Mouse (Mus musculus): Measurements from ENCODE around the gene Entpd1. TPM values are rescaled to one million over a fixed set of nuclear protein-coding genes. Genes with fewer than 3 reads are reported as not detected.

The Entpd1 gene
- polyA plus RNA-seq, 1 experiment from 2014 or later = 3.7 TPM

DNA sequence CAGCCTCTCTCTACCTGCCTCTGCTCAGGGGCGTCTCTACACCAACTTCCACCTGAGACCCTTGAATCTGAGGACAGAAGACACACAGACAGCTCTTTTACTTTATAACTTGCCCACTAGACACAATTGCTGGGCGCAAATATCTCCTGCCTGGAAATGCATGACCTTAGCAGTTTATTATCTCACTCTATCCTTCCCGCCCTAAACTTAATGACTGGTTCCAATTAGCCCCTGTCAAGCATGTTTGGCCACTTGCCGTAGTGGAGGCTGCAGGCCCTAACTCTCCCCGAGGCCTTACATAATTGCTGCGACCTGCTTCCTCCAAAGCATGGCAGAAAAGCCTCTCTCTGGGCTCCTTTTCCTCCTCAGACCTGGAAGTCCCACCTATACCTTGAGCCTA is 34.2 kb downstream of the Entpd1 start:
- no peak overlapping the region for H3K9ac ChIP-seq (ENCODE audit: low read length)
- peak; percentile 23 for DNase-seq (ENCODE audit: low spot score)
- H3K9me3 ChIP-seq (ENCODE audit: control insufficient read depth, low read length) = no peaks in the 10 kb centered on the region
- no peak overlapping the region for H3K4me2 ChIP-seq (ENCODE audit: low read depth, severe bottlenecking)
- H3K4me3 ChIP-seq (ENCODE audit: low read depth, low read length) = no peak overlapping the region
- no peaks in the 10 kb centered on the region for H3K27me3 ChIP-seq (ENCODE audit: control insufficient read depth, insufficient read depth, low read length)
- no peak overlapping the region for H3K27ac ChIP-seq (replicated peaks; ENCODE audit: low read depth, low read length)
- 20% methylated on average over 6 of the region's 6 CpGs for WGBS
- no peak for ATAC-seq (ENCODE audit: insufficient number of reproducible peaks, low FRiP score, low TSS enrichment, low read depth)
- no peaks in the 10 kb centered on the region for H3K36me3 ChIP-seq (ENCODE audit: control insufficient read depth, insufficient read depth, low read length)
- no peaks in the 10 kb centered on the region for H3K4me1 ChIP-seq (ENCODE audit: control insufficient read depth, insufficient read depth, low read length)

DNA sequence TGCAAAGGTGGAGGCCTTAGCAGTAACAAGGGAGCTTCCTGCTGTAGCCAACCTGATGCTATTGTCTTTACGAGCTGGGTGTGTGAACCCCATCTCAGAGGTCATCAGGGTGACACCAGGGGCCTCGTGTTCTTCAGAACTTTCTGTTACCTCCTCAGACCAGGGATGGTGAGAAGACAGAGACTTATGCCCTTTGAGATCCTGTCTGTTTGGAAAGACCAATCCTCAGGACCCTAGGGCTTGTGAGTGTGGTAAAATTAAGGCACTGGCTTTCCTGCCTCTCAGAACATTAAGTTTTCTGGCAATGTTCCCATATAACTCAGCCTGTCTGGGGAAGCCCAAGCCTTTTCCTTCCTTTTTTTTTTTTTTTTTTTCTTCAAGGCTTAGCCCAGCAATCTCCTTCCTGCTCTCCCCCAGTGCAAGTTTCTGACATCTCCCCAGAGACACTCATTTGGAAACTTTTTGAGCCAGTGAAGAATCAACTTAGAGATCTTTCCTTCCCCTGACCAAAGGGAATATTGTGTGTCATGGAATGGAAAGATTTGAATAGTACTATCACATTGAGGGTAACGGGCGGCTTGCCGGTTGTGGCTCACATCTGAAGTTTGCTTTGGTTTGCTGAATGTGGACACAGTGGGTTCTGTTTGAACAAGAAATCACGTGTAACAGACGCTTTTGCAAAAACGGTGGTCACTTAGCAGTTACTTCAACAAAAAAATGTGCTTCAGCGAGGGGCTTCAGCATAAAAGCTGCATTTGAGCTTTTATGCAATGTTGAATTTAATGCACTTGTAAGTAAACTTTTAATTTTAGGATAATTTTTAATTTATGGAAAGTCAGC is 35.4 kb downstream of the Entpd1 start:
- Histone ChIP-seq H3K27me3 (ENCODE audit: control insufficient read depth, insufficient read depth, low read length) (no peaks in the 10 kb centered on the region), H3K4me2 (ENCODE audit: low read depth, severe bottlenecking) (no peak overlapping the region), H3K4me1 (ENCODE audit: control insufficient read depth, insufficient read depth, low read length) (no peaks in the 10 kb centered on the region), H3K27ac (replicated peaks; ENCODE audit: low read depth, low read length) (no peak overlapping the region), H3K9me3 (ENCODE audit: control insufficient read depth, low read length) (no peaks in the 10 kb centered on the region), H3K4me3 (ENCODE audit: low read depth, low read length) (no peak overlapping the region), H3K9ac (ENCODE audit: low read length) (no peak overlapping the region), H3K36me3 (ENCODE audit: control insufficient read depth, insufficient read depth, low read length) (no peaks in the 10 kb centered on the region)
- WGBS = 75% methylated on average over 9 of the region's 9 CpGs
- DNase-seq (ENCODE audit: low spot score) = no peak
- ATAC-seq (ENCODE audit: insufficient number of reproducible peaks, low FRiP score, low TSS enrichment, low read depth) = no peak

DNA sequence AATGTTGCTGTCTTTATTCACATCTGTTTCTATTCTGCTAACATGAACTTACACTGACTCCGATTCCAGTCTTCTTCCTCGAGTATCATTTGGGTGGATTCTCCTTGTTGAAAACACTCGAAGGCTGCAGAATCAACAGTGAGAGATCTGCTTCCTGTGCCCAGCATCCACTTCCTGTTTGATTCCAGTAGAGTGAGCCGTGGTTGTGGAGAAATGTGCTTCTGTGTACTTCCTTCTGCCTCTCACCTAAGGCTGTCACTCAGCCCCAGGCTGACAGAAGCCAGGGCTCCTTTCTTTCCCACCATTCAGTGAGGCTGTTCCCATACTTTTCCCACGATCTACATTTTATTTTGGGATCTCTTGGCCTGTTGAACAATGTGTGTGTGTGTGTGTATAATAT is 37.9 kb downstream of the Entpd1 start:
- Histone ChIP-seq H3K4me1 (ENCODE audit: control insufficient read depth, insufficient read depth, low read length) (no peaks in the 10 kb centered on the region), H3K27me3 (ENCODE audit: control insufficient read depth, insufficient read depth, low read length) (no peaks in the 10 kb centered on the region), H3K9ac (ENCODE audit: low read length) (no peak overlapping the region), H3K4me2 (ENCODE audit: low read depth, severe bottlenecking) (no peak overlapping the region), H3K9me3 (ENCODE audit: control insufficient read depth, low read length) (no peaks in the 10 kb centered on the region), H3K36me3 (ENCODE audit: control insufficient read depth, insufficient read depth, low read length) (no peaks in the 10 kb centered on the region), H3K4me3 (ENCODE audit: low read depth, low read length) (no peak overlapping the region), H3K27ac (replicated peaks; ENCODE audit: low read depth, low read length) (no peak overlapping the region)
- ATAC-seq (ENCODE audit: insufficient number of reproducible peaks, low FRiP score, low TSS enrichment, low read depth) = no peak
- no peak for DNase-seq (ENCODE audit: low spot score)
- 69% methylated on average over 5 of the region's 5 CpGs for WGBS

DNA sequence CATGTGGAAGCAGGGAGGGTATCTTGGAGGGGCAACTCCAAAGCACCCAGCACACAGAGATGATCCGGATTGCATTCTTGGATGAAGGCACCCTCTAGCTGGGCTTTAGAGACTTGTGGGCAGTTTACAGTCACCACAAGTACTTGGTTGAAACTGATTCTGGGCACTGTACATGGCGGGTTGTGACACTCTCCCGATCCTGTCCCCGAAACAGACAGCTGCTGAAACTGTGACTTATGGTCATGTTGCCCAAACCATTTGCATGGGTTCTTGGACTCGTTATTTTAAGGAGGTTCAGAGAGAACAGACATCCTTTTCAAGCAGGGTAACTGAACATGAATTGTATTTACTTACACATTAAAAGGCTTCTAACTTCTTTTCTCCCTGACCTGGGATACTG is 44.0 kb downstream of the Entpd1 start:
- WGBS = 84% methylated on average over 5 of the region's 5 CpGs
- Histone ChIP-seq H3K4me3 (ENCODE audit: low read depth, low read length) (no peak overlapping the region), H3K9me3 (ENCODE audit: control insufficient read depth, low read length) (no peaks in the 10 kb centered on the region), H3K4me1 (ENCODE audit: control insufficient read depth, insufficient read depth, low read length) (no peaks in the 10 kb centered on the region), H3K27me3 (ENCODE audit: control insufficient read depth, insufficient read depth, low read length) (no peaks in the 10 kb centered on the region), H3K9ac (ENCODE audit: low read length) (no peak overlapping the region), H3K27ac (replicated peaks; ENCODE audit: low read depth, low read length) (no peak overlapping the region), H3K36me3 (ENCODE audit: control insufficient read depth, insufficient read depth, low read length) (no peaks in the 10 kb centered on the region), H3K4me2 (ENCODE audit: low read depth, severe bottlenecking) (no peak overlapping the region)
- ATAC-seq (ENCODE audit: insufficient number of reproducible peaks, low FRiP score, low TSS enrichment, low read depth) (no peak), DNase-seq (ENCODE audit: low spot score) (no peak)

DNA sequence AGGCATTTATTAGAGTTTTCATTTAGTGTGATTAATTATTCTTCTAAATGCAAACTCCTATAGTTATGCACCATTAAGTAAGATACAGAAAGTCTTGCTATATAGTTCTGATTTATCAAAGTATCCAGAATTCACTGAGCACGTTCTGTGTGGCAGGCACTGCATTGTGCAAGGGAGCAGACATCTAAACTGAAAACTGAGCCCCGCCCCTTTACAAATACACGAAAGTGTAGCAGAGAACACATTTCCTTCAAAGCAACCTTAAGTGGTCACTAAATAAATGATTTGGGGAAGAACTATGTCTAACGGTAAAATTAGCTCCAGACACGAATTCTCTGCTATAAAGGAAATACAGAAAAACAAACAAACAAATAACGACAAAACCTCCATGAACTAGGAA is 46.1 kb downstream of the Entpd1 start:
- 74% methylated on average over 6 of the region's 6 CpGs for WGBS

DNA sequence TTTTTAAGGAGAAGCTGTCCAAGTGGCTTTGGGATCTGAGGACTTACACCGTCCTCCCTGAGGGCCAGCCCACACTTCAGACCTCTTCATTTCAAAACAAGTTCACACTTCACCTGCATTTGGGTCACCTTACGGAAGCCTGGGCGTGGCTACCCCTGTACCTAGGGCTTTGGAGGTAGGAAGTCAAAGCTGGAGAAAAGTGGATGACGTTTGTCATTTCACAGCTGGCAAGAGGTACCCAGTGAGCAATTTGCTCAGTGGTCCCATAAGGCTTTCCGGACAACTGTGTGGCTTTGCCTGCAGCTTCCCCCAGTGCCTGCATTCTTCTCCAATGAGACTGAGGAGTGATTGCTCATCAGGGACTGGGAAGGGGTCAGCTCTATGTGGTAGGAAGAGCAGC is 46.8 kb downstream of the Entpd1 start:
- Histone ChIP-seq H3K4me3 (ENCODE audit: low read depth, low read length) (no peak overlapping the region), H3K9me3 (ENCODE audit: control insufficient read depth, low read length) (no peaks in the 10 kb centered on the region), H3K27me3 (ENCODE audit: control insufficient read depth, insufficient read depth, low read length) (no peaks in the 10 kb centered on the region), H3K9ac (ENCODE audit: low read length) (no peak overlapping the region), H3K27ac (replicated peaks; ENCODE audit: low read depth, low read length) (no peak overlapping the region), H3K4me2 (ENCODE audit: low read depth, severe bottlenecking) (no peak overlapping the region), H3K36me3 (ENCODE audit: control insufficient read depth, insufficient read depth, low read length) (no peaks in the 10 kb centered on the region), H3K4me1 (ENCODE audit: control insufficient read depth, insufficient read depth, low read length) (0 out of 2 replicates have a peak, but pooled peaks cover 7% of the 10 kb centered on the region)
- ATAC-seq (ENCODE audit: insufficient number of reproducible peaks, low FRiP score, low TSS enrichment, low read depth) (no peak), DNase-seq (ENCODE audit: low spot score) (peak; percentile 23)
- 40% methylated on average over 5 of the region's 5 CpGs for WGBS

More for the DNA sequence above, 46.1 kb downstream of the Entpd1 start:
- Histone ChIP-seq H3K9ac (ENCODE audit: low read length) (no peak overlapping the region), H3K4me3 (ENCODE audit: low read depth, low read length) (no peak overlapping the region), H3K4me1 (ENCODE audit: control insufficient read depth, insufficient read depth, low read length) (0 out of 2 replicates have a peak, but pooled peaks cover 2% of the 10 kb centered on the region), H3K9me3 (ENCODE audit: control insufficient read depth, low read length) (no peaks in the 10 kb centered on the region), H3K27me3 (ENCODE audit: control insufficient read depth, insufficient read depth, low read length) (no peaks in the 10 kb centered on the region), H3K27ac (replicated peaks; ENCODE audit: low read depth, low read length) (no peak overlapping the region), H3K4me2 (ENCODE audit: low read depth, severe bottlenecking) (no peak overlapping the region), H3K36me3 (ENCODE audit: control insufficient read depth, insufficient read depth, low read length) (no peaks in the 10 kb centered on the region)
- ATAC-seq (ENCODE audit: insufficient number of reproducible peaks, low FRiP score, low TSS enrichment, low read depth) (no peak), DNase-seq (ENCODE audit: low spot score) (no peak)

DNA sequence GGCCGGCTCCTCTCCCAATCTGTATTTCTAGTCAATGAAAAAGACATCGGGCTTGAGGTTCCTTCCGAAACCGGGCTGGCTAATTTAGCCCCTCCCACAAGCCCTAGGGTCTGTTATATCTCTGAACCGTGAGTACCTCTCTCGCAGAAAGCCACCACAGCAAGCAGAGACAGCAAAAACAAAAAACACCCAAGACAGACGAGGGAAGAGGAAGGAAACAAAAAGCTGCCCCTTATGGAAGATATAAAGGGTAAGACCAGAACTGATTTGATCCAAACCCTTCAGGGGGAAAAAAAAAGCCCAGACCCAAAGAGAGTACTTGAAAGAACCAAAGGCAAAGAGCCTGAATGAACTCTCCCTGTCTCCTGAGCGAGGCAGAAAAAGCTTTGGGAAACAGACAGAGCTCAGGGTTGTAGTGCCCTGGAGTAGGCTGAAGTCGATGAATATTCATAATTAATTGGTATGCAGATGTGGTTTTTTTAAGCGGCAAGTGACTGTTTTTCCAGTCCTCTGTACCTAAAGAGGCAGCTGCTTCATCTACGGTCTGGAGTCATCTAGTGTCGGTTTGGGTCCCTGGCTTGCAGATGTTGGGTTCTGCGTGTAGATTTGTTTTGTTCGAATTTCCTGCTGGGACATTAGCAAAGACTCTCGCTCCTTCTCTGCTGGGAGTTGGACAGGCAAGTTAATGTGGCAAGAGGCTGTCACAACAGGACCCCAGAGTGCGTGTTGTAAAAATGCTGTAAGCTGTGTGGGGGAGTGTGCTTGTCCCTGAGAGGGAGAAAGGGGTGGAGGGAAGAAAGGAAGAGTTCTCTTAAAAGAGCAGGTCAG is 47.7 kb downstream of the Entpd1 start:
- Histone ChIP-seq H3K36me3 (ENCODE audit: control insufficient read depth, insufficient read depth, low read length) (no peaks in the 10 kb centered on the region), H3K4me1 (ENCODE audit: control insufficient read depth, insufficient read depth, low read length) (0 out of 2 replicates have a peak, but pooled peaks cover 7% of the 10 kb centered on the region), H3K4me2 (ENCODE audit: low read depth, severe bottlenecking) (peak overlapping the region; percentile 65), H3K9me3 (ENCODE audit: control insufficient read depth, low read length) (no peaks in the 10 kb centered on the region), H3K27ac (replicated peaks; ENCODE audit: low read depth, low read length) (no peak overlapping the region), H3K9ac (ENCODE audit: low read length) (peak overlapping the region; percentile 13), H3K27me3 (ENCODE audit: control insufficient read depth, insufficient read depth, low read length) (no peaks in the 10 kb centered on the region), H3K4me3 (ENCODE audit: low read depth, low read length) (peak overlapping the region; percentile 21)
- WGBS = 2% methylated on average over 16 of the region's 16 CpGs
- ATAC-seq (ENCODE audit: insufficient number of reproducible peaks, low FRiP score, low TSS enrichment, low read depth) (no peak), DNase-seq (ENCODE audit: low spot score) (peak; percentile 55)

DNA sequence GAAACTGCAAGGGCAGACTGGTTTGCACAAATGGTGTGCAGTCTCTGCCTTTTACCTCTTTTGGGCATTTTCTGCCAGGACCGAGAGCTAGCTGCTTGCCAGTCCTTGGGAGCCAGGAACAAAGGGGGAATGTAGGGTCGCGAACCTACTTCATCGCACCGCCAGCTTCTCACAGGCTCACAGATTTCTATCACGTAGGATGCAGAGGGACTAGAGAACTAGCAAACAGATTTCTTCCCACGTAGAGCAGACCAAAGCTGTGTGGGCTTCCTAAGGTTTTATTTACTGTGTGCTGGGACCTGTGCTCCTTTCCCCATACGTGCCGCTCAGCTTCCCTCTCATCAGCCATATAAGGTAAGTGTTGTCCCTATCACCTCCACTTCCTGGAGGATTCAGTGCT is 48.3 kb downstream of the Entpd1 start:
- Histone ChIP-seq H3K27me3 (ENCODE audit: control insufficient read depth, insufficient read depth, low read length) (no peaks in the 10 kb centered on the region), H3K4me2 (ENCODE audit: low read depth, severe bottlenecking) (peak overlapping the region; percentile 65), H3K4me1 (ENCODE audit: control insufficient read depth, insufficient read depth, low read length) (0 out of 2 replicates have a peak, but pooled peaks cover 7% of the 10 kb centered on the region), H3K4me3 (ENCODE audit: low read depth, low read length) (peak overlapping the region; percentile 21), H3K27ac (replicated peaks; ENCODE audit: low read depth, low read length) (no peak overlapping the region), H3K9me3 (ENCODE audit: control insufficient read depth, low read length) (no peaks in the 10 kb centered on the region), H3K36me3 (ENCODE audit: control insufficient read depth, insufficient read depth, low read length) (no peaks in the 10 kb centered on the region), H3K9ac (ENCODE audit: low read length) (no peak overlapping the region; the same call in 1 of the 2 replicates)
- ATAC-seq (ENCODE audit: insufficient number of reproducible peaks, low FRiP score, low TSS enrichment, low read depth) (no peak), DNase-seq (ENCODE audit: low spot score) (no peak)
- WGBS = 10% methylated on average over 9 of the region's 9 CpGs
